Mouse (Mus musculus) spleen, postnatal 36 days (tissue): ENCODE measurements around the gene Gm20388.
A peak's percentile ranks its signal among the peaks of the same experiment; 100 is the strongest.
"Not testable (repeated sequence)": the region's sequence is repeated elsewhere in the genome, so short reads cannot be mapped to it uniquely, and the experiment has no call there.

ENCODE experiments used
- DNase-seq, 2 experiments: peaks; one replicate each; pipeline ENCODE4 v3.0.0; 2022; ENCODE audit warnings: low spot score in 2 of 2, mixed read lengths in 1 of 2

The Gm20388 gene

DNA sequence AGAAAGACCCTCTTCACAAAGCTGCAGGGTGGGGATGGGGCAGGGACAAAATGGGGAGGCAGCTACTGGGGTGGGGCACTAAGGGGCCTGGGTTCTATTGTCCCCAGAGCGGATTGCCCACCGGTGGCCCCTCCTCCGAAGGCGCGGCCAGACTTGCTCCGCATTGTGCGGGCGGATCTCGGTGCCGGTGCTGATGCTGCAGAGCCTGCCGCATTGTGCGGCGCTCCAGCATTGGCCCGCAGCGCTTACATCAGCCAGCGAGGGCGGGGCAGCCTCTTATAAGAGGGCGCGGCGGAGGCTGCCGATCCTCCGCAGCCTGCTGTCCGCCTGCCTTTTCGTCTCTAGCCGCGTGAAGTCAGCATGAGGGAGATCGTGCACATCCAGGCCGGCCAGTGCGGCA, 3500.6 kb downstream of the Gm20388 start, which contains the start of gene Tubb3:
TSS of gene Tubb3 (plus strand) at position 179 of the 400 bp plus-strand sequence.
- DNase-seq: peak; percentile 34 to 54

DNA sequence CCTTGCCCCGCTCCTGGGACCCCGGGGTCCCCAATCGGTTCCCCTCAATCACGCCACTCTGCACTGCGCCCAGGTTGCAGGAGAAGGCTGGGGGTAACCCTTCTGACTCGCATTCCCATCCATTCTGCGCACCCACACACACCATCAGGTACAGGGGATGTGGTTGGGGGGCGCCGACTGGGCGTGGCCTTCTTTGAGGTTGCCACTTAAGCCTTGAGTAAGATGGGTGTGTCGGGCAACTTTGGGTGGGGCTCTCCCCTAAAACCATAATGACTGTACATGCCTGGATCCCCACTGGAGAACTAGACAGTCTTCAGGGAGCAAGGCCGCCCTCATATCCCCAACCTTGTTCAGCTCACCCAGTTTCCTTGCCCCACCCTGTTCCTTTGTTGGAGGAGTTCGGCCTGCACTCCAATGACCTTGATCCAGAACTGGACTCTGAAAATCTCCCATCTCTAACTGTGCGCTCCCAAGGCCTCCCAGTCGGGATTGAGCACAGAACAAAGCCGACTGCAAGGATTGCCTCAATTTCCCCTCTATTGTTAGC, 3501.2 kb downstream of the Gm20388 start:
- DNase-seq: no peak

- peak; percentile 32 to 35 for DNase-seq
Observed at GRCm38 (mm10) chr8:123412560-123413170, 3502.0 kb downstream of the Gm20388 start.

DNA sequence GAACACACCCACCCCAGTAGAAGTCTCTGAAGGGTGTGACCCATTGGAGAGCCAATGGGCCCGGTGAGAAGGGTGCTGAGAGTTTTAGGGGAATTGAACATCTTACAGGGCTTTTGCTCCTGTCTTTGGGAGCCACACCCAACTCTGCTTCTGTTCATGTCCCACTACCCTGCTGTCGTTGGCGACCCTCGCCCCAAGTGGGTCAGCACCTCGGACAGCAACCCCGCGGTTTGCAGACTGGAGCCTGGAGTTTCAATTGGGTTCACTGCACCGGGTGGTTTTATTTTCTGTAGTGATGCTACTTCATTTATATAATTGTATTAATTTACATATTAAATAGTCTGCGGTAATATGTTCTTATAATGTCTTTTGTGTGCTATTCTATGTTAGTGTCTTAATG, 3503.6 kb downstream of the Gm20388 start:
- no peak for DNase-seq

DNA sequence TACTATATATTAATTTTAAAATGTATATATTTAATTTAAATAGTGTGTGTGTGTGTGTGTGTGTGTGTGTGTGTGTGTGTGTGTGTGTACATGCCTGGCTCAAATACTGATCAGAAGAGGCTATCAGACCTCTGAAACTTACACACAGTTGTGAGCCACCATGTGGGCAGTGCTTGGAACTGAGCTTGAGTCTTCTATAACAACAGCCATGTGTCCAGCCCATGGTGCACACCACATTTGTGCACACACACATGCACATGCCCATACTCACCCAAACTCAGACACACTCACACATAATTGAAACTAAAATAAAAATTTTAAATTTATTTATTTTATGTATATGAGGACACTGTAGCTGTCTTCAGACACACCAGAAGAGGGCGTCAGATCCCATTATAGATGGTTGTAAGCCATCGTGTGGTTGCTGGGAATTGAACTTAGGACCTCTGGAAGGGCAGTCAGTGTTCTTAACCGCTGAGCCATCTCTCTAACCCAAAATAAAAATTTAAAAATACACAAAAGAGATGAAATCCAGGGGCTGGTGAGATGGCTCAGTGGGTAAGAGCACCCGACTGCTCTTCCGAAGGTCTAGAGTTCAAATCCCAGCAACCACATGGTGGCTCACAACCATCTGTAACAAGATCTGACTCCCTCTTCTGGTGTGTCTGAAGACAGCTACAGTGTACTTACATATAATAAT, 3504.5 kb downstream of the Gm20388 start:
- DNase-seq: not testable (repeated sequence)

GRCm38 (mm10) chr8:123415967-123416943, 3505.6 kb downstream of the Gm20388 start:
- DNase-seq: peak in 1 of 2 experiments; percentile 29

GRCm38 (mm10) chr8:123416944-123417555, 3506.4 kb downstream of the Gm20388 start:
- DNase-seq: no peak

DNA sequence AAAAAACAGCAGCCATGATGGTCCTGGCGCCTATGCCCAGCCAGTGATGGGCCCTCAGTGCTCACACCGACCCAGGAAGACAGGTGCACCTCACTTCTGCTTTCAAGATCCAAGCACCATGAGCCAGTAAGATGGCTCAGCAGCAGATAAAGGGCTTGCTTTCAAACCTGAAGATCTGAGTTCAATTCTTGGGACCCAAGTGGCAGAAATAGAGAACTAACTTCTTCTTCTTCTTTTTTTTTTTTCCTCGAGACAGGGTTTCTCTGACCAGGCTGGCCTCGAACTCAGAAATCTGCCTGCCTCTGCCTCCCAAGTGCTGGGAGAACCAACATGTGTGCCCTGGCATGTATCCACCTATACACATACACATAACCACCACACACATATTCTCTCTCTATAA, 3509.1 kb downstream of the Gm20388 start:
- DNase-seq: no peak

DNA sequence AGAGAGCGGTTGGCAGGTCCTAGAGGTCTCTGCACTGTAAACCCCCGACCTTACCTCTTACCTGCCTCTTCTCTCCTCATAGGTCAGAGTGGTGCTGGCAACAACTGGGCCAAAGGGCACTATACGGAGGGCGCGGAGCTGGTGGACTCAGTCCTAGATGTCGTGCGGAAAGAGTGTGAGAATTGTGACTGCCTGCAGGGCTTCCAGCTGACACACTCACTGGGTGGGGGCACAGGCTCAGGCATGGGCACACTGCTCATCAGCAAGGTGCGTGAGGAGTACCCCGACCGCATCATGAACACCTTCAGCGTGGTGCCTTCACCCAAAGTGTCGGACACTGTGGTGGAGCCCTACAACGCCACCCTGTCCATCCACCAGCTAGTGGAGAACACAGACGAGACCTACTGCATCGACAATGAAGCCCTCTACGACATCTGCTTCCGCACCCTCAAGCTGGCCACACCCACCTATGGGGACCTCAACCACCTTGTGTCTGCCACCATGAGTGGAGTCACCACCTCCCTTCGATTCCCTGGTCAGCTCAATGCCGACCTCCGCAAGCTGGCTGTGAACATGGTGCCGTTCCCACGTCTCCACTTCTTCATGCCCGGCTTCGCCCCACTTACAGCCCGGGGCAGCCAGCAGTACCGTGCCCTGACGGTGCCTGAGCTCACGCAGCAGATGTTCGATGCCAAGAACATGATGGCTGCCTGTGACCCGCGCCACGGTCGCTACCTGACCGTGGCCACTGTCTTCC, 3510.1 kb downstream of the Gm20388 start:
- DNase-seq: no peak

GRCm38 (mm10) chr8:123421325-123421724, 3510.7 kb downstream of the Gm20388 start:
- no peak for DNase-seq

- DNase-seq: peak; percentile 40 to 51
Observed at GRCm38 (mm10) chr8:123422056-123422780, 3511.6 kb downstream of the Gm20388 start.

- DNase-seq: no peak
Observed at GRCm38 (mm10) chr8:123422781-123423159, 3512.1 kb downstream of the Gm20388 start.

DNA sequence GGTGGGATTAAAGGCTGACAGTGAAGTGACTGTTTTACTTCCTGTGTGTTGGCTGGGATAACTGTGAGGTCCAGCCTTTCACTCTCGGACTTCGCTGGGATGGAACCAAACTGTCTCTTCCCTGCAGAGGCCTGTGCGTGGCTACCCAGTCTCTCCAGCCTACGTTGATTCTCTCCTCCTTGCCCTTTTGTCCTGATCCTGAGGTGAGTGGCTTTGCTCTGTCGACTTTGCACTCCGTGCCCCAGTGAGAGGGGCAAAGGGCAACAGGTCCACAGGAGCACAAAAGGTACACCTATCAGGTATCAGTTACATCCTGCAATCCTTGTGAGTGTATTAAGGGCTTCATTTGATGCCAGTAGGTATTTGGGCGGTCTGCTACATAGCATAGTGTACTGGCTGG, 3512.8 kb downstream of the Gm20388 start, which contains the start of gene Def8:
TSS of gene Def8 (plus strand) at position 87 of the 400 bp plus-strand sequence.
- no peak for DNase-seq

GRCm38 (mm10) chr8:123426511-123427509, 3516.2 kb downstream of the Gm20388 start:
- no peak for DNase-seq

- DNase-seq: no peak
Observed at GRCm38 (mm10) chr8:123427639-123428275, 3517.1 kb downstream of the Gm20388 start.

GRCm38 (mm10) chr8:123428343-123428893, 3517.8 kb downstream of the Gm20388 start:
- DNase-seq: no peak

DNA sequence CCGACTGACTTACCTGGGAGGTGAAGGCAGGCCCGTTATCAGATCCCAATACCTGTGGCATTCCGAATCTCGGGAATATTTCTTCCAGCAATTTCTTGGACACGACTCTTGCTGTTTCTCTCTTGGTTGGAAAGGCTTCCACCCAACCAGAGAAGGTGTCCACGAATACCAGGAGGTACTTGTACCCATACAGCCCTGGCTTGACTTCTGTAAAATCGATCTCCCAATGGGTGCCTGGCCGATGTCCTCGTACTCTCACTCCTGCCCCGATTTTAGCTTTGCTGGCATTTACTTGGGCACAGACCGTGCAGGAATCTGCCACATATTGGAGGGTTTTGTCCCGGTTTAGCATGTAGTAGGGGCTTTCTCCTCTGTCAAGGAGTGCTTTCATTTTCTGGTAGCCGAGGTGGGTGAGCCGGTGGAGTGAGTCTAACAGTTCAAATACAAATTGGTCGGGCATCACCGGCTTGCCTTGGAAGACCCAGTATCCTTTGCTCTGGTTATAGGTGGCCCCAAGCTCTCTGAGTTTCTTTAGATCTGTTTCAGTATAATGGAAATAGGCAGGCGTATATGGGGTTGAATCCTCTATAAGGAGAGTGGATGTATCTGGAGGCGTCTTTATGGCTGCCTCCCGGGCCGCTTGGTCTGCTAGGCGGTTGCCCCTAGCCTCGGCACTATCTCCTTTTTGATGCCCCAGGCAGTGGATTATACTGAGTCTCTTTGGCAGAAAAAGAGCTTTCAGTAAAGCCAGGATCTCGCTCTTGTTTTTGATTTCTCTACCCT, 3518.5 kb downstream of the Gm20388 start:
- no peak for DNase-seq
